Mouse (Mus musculus): ENCODE results near the gene Slc39a11.

- TF ChIP-seq CTCF (IDR thresholded peaks at IDR 0.05; ENCODE audit: low read depth) (no peak), EP300 (optimal IDR thresholded peaks at IDR 0.05) (no peak)
Measured at GRCm38 (mm10) chr11:113439328-113440030, 210.4 kb downstream of the Slc39a11 start.
